Mouse (Mus musculus) thymus, postnatal 4 days (tissue): ENCODE data around the gene Rtl3.

Experiments used
- DNase-seq: peaks from one replicate; pipeline ENCODE4 v3.0.0; 2021

The Rtl3 gene

DNA sequence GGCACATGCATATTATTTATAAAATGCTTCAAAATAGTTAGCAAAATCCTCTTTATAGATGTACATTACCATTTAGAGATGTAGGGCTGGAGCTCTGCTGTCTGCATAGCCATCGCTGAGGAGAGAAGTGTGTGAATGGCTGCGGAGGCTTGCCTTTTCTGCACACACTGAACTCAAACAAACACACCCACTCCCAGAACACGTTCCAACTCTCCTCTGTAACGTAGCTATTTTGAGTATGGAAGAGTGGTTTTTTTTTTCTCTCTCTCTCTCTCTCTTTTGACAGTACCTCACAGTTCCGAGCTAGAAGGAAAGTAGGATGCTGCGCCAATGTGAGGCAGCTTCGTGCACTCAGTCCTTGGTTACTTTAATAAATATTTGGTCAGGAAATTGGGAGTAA lies at the start of gene Rtl3:
Gene Rtl3, minus strand, starts transcription at position 236 of the 400 bp plus-strand sequence.
- no peak for DNase-seq

- DNase-seq = no peak
Observed at GRCm38 (mm10) chrX:106872315-106872714, 31.9 kb upstream of the Rtl3 start.

- DNase-seq = no peak
Observed at GRCm38 (mm10) chrX:106871894-106872293, 31.4 kb upstream of the Rtl3 start.

- DNase-seq = no peak
Observed at GRCm38 (mm10) chrX:106871426-106871825, 31.0 kb upstream of the Rtl3 start.

GRCm38 (mm10) chrX:106853523-106854300 lies 13.3 kb upstream of the Rtl3 start:
- no peak for DNase-seq

- no peak for DNase-seq
Observed at GRCm38 (mm10) chrX:106839591-106839990, 853 bp downstream of the Rtl3 start.

DNA sequence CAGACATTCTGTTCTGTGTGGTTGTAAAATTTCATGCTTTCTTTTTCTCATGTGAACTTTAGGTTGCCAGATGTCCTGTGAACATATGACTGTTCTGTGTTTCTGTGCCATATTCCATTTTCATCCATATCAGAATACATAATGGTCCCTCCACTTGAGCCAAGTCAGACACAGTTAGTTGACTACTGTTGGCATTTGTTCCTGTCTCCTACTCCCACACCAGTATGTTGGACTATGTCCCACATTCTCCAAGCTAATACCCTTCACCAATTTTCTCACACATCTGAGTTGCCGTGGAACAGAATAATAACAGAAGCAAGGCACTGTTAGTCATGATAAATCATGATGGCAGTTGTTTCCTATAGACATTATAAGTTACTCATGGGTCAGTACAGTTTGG lies 9.9 kb downstream of the Rtl3 start:
- no peak for DNase-seq

GRCm38 (mm10) chrX:106809560-106810226 lies 30.8 kb downstream of the Rtl3 start:
- DNase-seq = no peak

- no peak for DNase-seq
Observed at GRCm38 (mm10) chrX:106804387-106804786, 36.1 kb downstream of the Rtl3 start.

GRCm38 (mm10) chrX:106794686-106795085 lies 45.8 kb downstream of the Rtl3 start:
- no peak for DNase-seq
